Mouse (Mus musculus) limb, embryonic 11.5 days (tissue): ENCODE results near the gene Tmem163. TPM values are rescaled to one million over a fixed set of nuclear protein-coding genes. Genes with fewer than 3 reads are reported as not detected.

Experiments
- ATAC-seq: fragments of 200-750 bp; cut with Nextera tagmentation; 2 replicates; pipeline ENCODE4 v1.8.0; 2017; ENCODE audit warnings: low read depth; ENCODE audit not compliant: insufficient number of reproducible peaks, low FRiP score, low TSS enrichment
- DNase-seq: peaks from one replicate; pipeline ENCODE4 v3.0.0-alpha.2; 2015; ENCODE audit warnings: low spot score
- H3K27ac ChIP-seq: fragments of 300-500 bp; sonication (generic); replicated peaks from 2 replicates; pipeline ENCODE4 v1.5.1; 2014; ENCODE audit warnings: low read depth, mild to moderate bottlenecking, low read length
- H3K27me3 ChIP-seq: fragments of 300-500 bp; sonication (generic); 2 replicates; pipeline ENCODE4 v1.6.1; 2014; ENCODE audit warnings: mild to moderate bottlenecking, low read length, mixed read lengths; ENCODE audit not compliant: control insufficient read depth, insufficient read depth
- H3K36me3 ChIP-seq: fragments of 300-500 bp; sonication (generic); 2 replicates; pipeline ENCODE4 v1.6.1; 2014; ENCODE audit warnings: mild to moderate bottlenecking, low read length, moderate library complexity, mixed read lengths; ENCODE audit not compliant: control insufficient read depth, insufficient read depth
- H3K4me1 ChIP-seq: fragments of 300-500 bp; sonication (generic); 2 replicates; pipeline ENCODE4 v1.6.1; 2014; ENCODE audit warnings: low read length, mixed read lengths; ENCODE audit not compliant: control insufficient read depth, insufficient read depth
- H3K4me2 ChIP-seq: fragments of 300-500 bp; sonication (generic); 2 replicates; pipeline ENCODE4 v1.6.1; 2014; ENCODE audit warnings: low read depth, mild to moderate bottlenecking, moderate library complexity; ENCODE audit not compliant: severe bottlenecking
- H3K4me3 ChIP-seq: fragments of 300-500 bp; sonication (generic); 2 replicates; pipeline ENCODE4 v1.5.1; 2014; ENCODE audit warnings: low read depth, low read length
- H3K9ac ChIP-seq: fragments of 300-500 bp; sonication (generic); 2 replicates; pipeline ENCODE4 v1.6.1; 2014; ENCODE audit warnings: mild to moderate bottlenecking, low read length
- H3K9me3 ChIP-seq: fragments of 300-500 bp; sonication (generic); 2 replicates; pipeline ENCODE4 v1.6.1; 2016; ENCODE audit warnings: low read length; ENCODE audit not compliant: control insufficient read depth
- WGBS: fragments of 180-500 bp; shearing (Covaris S2); extraction: QIAGEN DNeasy Blood & Tissue Kit; methylation state at CpG from one replicate; pipeline ENCODE4 v1.1.7; 2014; 5-methylcytosine and 5-hydroxymethylcytosine counted together
- polyA plus RNA-seq: library from polyadenylated mRNA; unstranded; fragments of >200 nt; fragmentation: Nextera tagmentation; extraction: Ambion mirVana; gene quantifications from 2 replicates; pipeline ENCODE4 v1.2.1, GENCODE M21; 2014

Tmem163 gene
- polyA plus RNA-seq, 1 experiment from 2014 or later: 7.9 TPM

DNA sequence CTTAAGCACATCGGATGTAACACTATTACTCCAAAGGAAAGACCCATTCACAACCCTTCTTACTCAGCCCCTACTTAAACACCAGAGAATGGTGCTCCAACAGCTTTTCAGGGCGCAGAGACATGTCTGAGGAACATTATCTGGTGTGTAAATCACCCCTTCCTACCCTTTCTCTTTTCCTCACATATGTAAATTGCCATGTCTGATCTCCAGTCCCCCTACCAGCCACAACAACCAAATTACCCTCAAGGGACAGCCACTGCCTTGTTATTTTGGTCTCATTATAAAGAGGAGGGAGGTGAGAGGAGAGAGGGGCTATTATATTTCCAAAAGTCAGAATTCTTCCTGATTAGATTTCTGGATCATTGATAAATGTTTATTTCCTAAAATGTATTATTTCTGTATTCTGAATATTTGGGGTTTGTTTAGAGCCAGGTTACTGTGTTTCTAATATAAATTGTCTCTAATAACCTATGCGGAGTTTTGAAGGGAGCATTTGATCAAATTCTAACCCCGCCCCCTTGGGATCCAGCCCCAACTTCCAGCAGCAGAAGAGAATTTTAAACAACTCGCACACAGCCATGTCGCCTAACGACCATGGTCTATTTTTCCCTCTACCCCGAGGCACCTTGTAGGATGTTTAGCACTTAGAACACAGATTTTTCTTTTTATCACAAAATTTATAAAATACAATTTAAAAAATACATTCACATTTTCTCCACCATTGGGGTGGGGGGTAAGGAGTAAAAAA lies 12.1 kb downstream of the Tmem163 start:
- Histone ChIP-seq H3K4me2 (no peak overlapping the region), H3K27me3 (no peaks in the 10 kb centered on the region), H3K4me3 (no peak overlapping the region), H3K27ac (no peak overlapping the region), H3K36me3 (no peaks in the 10 kb centered on the region), H3K9ac (no peak overlapping the region), H3K4me1 (no peaks in the 10 kb centered on the region), H3K9me3 (no peaks in the 10 kb centered on the region)
- WGBS: 63% methylated on average over 8 of the region's 8 CpGs
- ATAC-seq (no peak), DNase-seq (no peak)

DNA sequence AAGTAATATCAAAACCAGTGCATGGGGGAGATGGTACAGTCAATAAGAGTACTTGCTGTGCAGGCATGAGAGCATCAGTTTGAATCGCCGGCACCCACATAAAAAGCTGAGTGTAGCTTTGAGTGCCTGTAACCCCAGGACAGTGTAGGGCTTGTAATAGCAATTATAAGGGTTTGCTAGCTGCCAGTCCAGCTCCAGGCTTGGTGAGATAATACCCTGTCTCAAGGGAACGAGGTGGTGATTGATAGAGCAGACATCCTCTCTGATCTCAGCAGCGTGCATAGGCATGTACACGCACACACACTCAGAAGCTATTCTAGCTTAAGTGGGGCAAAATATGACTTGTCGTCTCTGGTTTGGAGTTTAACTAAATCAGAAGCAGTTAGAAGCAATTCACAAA lies 13.1 kb downstream of the Tmem163 start:
- no peaks in the 10 kb centered on the region for H3K27me3 ChIP-seq
- no peaks in the 10 kb centered on the region for H3K9me3 ChIP-seq
- ATAC-seq (no peak), DNase-seq (no peak)
- H3K9ac ChIP-seq: no peak overlapping the region
- no peaks in the 10 kb centered on the region for H3K36me3 ChIP-seq
- no peak overlapping the region for H3K4me3 ChIP-seq
- WGBS: 73% methylated on average over 6 of the region's 6 CpGs
- H3K4me2 ChIP-seq: no peak overlapping the region
- no peak overlapping the region for H3K27ac ChIP-seq
- H3K4me1 ChIP-seq: no peaks in the 10 kb centered on the region; the same call in 1 of the 2 replicates

DNA sequence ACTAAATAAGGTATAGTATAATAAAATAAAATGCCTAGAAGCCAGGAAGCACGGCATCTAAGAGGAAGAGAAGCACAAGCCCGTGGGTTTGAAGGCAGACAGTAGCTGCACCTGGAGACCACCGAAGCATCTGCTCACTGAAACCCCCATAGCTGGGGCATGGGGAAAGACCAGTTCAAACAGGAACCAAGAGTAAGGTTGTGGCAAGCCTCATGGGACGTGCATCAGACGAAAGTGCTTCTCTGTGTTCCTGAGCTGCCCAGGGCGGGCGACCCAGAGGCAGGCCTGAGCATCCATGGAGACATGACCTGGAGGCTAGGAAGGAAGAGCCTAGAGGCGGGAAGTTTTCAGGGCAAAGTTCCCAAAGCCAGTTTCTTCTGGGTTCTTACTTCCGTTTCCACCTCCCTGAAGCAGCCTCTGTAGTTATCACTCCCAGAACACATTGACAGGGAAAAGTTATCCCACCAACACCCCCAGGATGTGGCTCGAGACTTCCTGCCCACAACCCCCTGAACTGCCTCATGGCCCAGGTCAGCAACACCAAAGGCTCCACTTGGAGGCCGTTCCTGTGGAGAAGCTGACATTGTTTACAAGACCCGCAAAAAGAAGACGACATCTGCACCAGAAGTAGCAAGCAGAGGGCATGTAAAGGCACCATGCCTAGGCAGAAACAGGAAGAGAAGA lies 16.8 kb downstream of the Tmem163 start:
- ATAC-seq (no peak), DNase-seq (no peak)
- Histone ChIP-seq H3K4me3 (no peak overlapping the region), H3K27ac (no peak overlapping the region), H3K4me2 (no peak overlapping the region), H3K4me1 (peaks cover 2% of the 10 kb centered on the region; the same call in 1 of the 2 replicates), H3K9me3 (no peaks in the 10 kb centered on the region), H3K9ac (no peak overlapping the region), H3K36me3 (no peaks in the 10 kb centered on the region), H3K27me3 (no peaks in the 10 kb centered on the region)
- 70% methylated on average over 13 of the region's 13 CpGs for WGBS

DNA sequence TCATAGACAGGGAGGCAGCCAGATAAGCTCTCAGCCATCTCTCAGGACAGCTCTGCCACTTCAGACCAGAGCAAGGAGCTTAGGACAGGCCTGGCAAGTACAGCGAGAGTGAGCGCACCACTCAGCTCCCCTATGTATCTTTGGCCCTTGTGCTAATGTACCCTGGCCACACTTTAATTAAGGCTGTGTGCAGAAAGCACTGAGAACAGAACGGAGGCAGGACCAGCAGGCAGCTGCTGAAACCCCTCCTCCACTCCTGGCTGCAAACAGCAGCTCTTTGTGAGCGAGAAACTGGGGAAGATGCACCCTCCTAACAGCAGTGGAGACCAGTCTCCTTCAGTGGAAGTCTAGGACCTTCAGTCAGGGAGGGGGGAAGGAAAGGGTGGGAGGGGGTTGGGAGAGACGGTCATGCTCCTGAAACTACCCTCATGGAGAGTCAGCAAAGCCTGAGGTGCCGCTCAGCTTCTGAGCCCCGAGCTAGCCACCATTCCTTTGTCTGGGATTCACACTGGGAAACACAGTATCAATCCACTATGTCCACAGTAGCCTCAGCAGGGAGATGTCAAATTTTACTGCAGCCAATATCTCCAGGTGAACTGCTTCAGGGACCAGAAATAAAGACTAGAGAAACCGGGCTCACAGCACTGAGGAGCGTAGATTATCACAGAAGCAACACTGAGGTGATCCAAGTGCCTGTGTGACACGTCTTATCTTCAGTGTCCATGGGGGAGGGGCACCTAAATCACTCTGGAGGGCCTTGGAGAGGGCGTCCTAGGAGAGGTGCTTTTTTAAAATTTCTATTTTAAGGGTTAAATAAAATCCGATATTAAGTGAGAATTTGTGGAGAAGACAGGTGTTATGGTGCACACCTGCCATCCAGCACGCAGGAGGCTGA lies 18.0 kb downstream of the Tmem163 start:
- H3K36me3 ChIP-seq: no peaks in the 10 kb centered on the region
- H3K9ac ChIP-seq: no peak overlapping the region
- no peaks in the 10 kb centered on the region for H3K27me3 ChIP-seq
- H3K4me1 ChIP-seq: peaks cover 2% of the 10 kb centered on the region; the same call in 1 of the 2 replicates
- H3K4me3 ChIP-seq: no peak overlapping the region
- DNase-seq: peak; percentile 34
- no peaks in the 10 kb centered on the region for H3K9me3 ChIP-seq
- WGBS: 33% methylated on average over 13 of the region's 13 CpGs
- peak; percentile 66; the same call in 1 of the 2 replicates for ATAC-seq
- no peak overlapping the region for H3K27ac ChIP-seq
- no peak overlapping the region for H3K4me2 ChIP-seq

DNA sequence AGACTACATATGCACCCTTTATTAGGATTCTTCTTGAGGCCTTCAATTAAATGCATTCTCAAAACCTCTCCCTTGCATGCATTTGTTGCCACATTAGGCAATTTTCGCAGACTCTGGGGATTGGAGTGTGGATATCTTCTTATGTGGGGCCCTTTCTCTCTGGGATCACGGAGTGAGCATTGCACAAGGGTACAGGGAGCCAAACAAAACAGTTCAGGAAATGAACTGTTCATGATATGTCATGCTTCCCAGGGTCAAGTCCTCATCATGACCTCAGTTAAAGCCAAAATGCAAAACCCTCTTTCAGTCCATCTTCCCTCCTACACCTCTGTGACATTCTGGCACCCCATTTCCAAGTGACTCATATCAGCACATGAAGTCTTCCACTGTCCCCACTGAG lies 27.8 kb downstream of the Tmem163 start:
- Histone ChIP-seq H3K36me3 (no peaks in the 10 kb centered on the region), H3K9ac (no peak overlapping the region), H3K4me2 (no peak overlapping the region), H3K4me1 (no peaks in the 10 kb centered on the region), H3K27me3 (no peaks in the 10 kb centered on the region), H3K9me3 (no peaks in the 10 kb centered on the region), H3K27ac (no peak overlapping the region), H3K4me3 (no peak overlapping the region)
- DNase-seq: no peak
- WGBS: 86% methylated on average over 2 of the region's 2 CpGs
- no peak for ATAC-seq

DNA sequence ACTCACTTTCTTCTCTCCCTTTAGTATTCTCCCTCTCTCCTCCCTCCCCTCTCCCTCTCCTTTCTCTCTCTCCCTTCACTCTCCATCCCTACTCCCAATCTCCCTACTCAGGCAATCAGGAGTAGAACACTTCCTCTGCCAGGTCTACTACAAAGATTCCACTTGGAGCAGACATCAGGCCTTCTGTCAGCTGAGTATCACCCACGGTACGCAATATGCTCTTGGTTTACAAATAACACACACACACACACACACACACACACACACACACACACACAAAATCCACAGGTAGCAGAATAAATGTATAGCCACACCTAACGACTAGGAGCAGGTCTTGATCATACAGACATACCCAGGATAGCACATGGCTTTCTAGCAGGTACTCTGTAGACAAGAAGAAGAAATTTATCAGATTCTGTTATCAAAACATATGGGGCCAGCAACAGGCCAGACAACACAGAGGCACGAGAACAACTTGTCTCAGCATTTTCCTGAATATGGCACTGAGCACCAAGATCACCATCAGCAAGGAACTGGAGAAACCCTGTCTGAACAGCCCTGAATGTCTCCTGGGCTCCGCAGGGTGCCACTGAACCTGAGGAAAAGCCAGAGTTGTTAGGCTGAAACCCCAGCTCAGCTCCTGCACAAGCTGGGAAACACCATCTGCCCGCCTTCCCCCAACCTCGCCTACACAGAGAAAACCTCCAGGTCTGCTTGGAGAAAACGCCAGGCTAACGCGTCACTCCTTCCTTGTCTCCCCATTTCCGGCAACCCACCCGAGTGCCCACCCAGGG lies 36.2 kb downstream of the Tmem163 start:
- Histone ChIP-seq H3K27ac (no peak overlapping the region), H3K4me2 (no peak overlapping the region), H3K27me3 (no peaks in the 10 kb centered on the region), H3K36me3 (no peaks in the 10 kb centered on the region), H3K4me1 (no peaks in the 10 kb centered on the region), H3K9ac (no peak overlapping the region), H3K9me3 (no peaks in the 10 kb centered on the region), H3K4me3 (no peak overlapping the region)
- no peak for ATAC-seq
- WGBS: 87% methylated on average over 12 of the region's 12 CpGs
- DNase-seq: no peak

DNA sequence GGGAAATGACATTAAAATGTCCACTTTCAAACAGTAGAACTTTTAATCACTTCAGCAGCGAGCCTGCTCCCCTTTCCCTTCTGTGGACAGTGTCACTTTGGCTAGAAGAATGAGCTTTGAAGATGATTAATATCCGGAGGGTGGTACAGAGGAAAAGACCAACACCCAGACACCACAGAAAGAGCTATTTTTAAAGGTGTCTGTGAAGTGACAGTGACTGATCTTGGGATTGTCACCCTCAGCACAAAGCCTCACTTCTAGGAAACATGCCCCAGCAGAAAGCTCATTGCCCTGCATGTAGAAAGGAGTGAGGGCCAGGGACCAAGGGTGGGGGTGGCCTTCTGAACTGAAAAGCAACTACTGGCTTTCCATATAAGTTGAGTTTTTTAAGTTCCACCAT lies 41.4 kb downstream of the Tmem163 start:
- no peak overlapping the region for H3K4me3 ChIP-seq
- DNase-seq (no peak), ATAC-seq (no peak)
- H3K9ac ChIP-seq: no peak overlapping the region
- no peak overlapping the region for H3K4me2 ChIP-seq
- no peak overlapping the region for H3K27ac ChIP-seq
- WGBS: 45% methylated on average over 2 of the region's 2 CpGs
- H3K4me1 ChIP-seq: no peaks in the 10 kb centered on the region
- no peaks in the 10 kb centered on the region for H3K27me3 ChIP-seq
- no peaks in the 10 kb centered on the region for H3K36me3 ChIP-seq
- H3K9me3 ChIP-seq: no peaks in the 10 kb centered on the region

DNA sequence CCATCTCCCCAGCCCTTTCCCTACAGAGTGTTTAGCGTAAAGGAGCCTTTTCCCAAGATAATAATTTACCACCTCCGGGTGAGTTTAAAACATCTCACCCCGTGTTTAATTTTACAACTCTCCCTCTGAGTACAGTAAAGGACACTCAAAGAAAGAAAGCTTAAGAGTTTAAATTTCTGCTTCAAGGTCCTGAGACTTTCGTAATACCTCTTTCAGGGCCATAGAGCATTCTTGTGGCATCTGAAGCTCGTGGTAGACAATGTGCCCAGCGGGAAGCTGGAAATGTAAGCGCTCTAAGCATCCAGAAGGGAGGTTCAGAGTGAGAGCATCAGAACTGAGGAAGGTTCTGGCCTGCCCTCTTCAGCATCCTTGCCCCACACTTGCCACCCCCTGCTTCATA lies 52.2 kb downstream of the Tmem163 start:
- Histone ChIP-seq H3K4me2 (no peak overlapping the region), H3K36me3 (no peaks in the 10 kb centered on the region), H3K4me3 (no peak overlapping the region), H3K9ac (no peak overlapping the region), H3K27ac (no peak overlapping the region), H3K27me3 (no peaks in the 10 kb centered on the region), H3K9me3 (no peaks in the 10 kb centered on the region), H3K4me1 (no peaks in the 10 kb centered on the region)
- DNase-seq: no peak
- no peak for ATAC-seq
- WGBS: 75% methylated on average over 7 of the region's 7 CpGs
